Mouse (Mus musculus) kidney, postnatal 0 days (tissue): ENCODE measurements around the gene Gm44805. TPM values are rescaled to one million over a fixed set of nuclear protein-coding genes. Genes with fewer than 3 reads are reported as not detected.

Experiments used
- ATAC-seq: fragments of 200-750 bp; cut with Nextera tagmentation; replicated peaks from 2 replicates; pipeline ENCODE4 v1.8.0; 2017; ENCODE audit warnings: low read depth, moderate number of reproducible peaks, moderate TSS enrichment, moderate library complexity; ENCODE audit not compliant: low FRiP score
- DNase-seq: peaks from one replicate; pipeline ENCODE4 v3.0.0-alpha.2; 2016; ENCODE audit warnings: low spot score
- H3K27ac ChIP-seq: fragments of 300-500 bp; sonication (generic); 2 replicates; pipeline ENCODE4 v1.5.1; 2014; ENCODE audit warnings: mild to moderate bottlenecking
- H3K27me3 ChIP-seq: fragments of 300-500 bp; sonication (generic); 2 replicates; pipeline ENCODE4 v1.6.1; 2014; ENCODE audit warnings: low read length, mixed read lengths; ENCODE audit not compliant: insufficient read depth
- H3K36me3 ChIP-seq: fragments of 300-500 bp; sonication (generic); 2 replicates; pipeline ENCODE4 v1.6.1; 2014; ENCODE audit warnings: low read length, mixed read lengths; ENCODE audit not compliant: insufficient read depth
- H3K4me1 ChIP-seq: fragments of 300-500 bp; sonication (generic); replicated peaks from 2 replicates; pipeline ENCODE4 v1.6.1; 2014; ENCODE audit warnings: antibody characterized with exemption, low read length, mixed read lengths; ENCODE audit not compliant: insufficient read depth
- H3K4me2 ChIP-seq: fragments of 300-500 bp; sonication (generic); 2 replicates; pipeline ENCODE4 v1.6.1; 2014; ENCODE audit warnings: mild to moderate bottlenecking, low read length, moderate library complexity, mixed read lengths
- H3K4me3 ChIP-seq: fragments of 300-500 bp; sonication (generic); replicated peaks from 2 replicates; pipeline ENCODE4 v1.5.1; 2014; ENCODE audit warnings: low read depth, low read length
- H3K9ac ChIP-seq: fragments of 300-500 bp; sonication (generic); 2 replicates; pipeline ENCODE4 v1.6.1; 2014; ENCODE audit warnings: low read depth, low read length
- H3K9me3 ChIP-seq: fragments of 300-500 bp; sonication (generic); replicated peaks from 2 replicates; pipeline ENCODE4 v1.6.1; 2016; ENCODE audit warnings: low read length, inconsistent platforms, mixed read lengths
- CTCF ChIP-seq: IDR thresholded peaks from 2 replicates; pipeline ENCODE4 v1.5.1; 2016; ENCODE audit warnings: antibody characterized with exemption, low read depth, mild to moderate bottlenecking, moderate library complexity
- WGBS: fragments of 180-500 bp; shearing (Covaris S2); extraction: QIAGEN DNeasy Blood & Tissue Kit; methylation state at CpG from one replicate; pipeline ENCODE4 v1.1.7; 2014; 5-methylcytosine and 5-hydroxymethylcytosine counted together
- polyA plus RNA-seq: library from polyadenylated mRNA; unstranded; fragments of >200 nt; fragmentation: Nextera tagmentation; extraction: Ambion mirVana; gene quantifications from 2 replicates; pipeline ENCODE4 v1.2.1, GENCODE M21; 2015

Gene Gm44805
- polyA plus RNA-seq, 1 experiment from 2014 or later = 0.79 TPM

DNA sequence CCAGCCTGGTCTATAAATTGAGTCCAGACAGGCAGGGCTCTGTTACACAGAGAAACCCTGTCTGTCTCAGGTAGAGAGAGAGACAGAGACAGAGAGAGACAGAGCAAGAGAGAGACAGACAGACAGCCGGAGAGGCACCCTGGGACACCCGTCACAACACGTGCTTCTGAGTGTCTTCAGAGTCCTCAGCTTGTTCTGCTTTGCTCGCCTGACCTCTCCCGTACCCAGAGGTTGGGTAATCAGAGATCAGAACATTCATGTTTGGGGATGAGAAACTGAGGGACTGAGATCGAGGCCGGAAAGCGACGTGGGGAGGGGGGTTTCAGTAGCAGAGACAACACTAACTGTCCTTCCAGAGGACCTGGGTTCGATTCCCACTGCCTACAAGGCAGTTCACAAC, 5.4 kb downstream of the Gm44805 start:
- 76% methylated on average over 10 of the region's 10 CpGs for WGBS
- Histone ChIP-seq H3K4me2 (no peak overlapping the region), H3K4me1 (no peaks in the 10 kb centered on the region), H3K36me3 (no peaks in the 10 kb centered on the region), H3K27me3 (no peaks in the 10 kb centered on the region), H3K9me3 (no peaks in the 10 kb centered on the region), H3K9ac (no peak overlapping the region), H3K27ac (no peak overlapping the region), H3K4me3 (no peak overlapping the region)
- no peak for DNase-seq
- TF ChIP-seq CTCF = no peak
- no peak for ATAC-seq

DNA sequence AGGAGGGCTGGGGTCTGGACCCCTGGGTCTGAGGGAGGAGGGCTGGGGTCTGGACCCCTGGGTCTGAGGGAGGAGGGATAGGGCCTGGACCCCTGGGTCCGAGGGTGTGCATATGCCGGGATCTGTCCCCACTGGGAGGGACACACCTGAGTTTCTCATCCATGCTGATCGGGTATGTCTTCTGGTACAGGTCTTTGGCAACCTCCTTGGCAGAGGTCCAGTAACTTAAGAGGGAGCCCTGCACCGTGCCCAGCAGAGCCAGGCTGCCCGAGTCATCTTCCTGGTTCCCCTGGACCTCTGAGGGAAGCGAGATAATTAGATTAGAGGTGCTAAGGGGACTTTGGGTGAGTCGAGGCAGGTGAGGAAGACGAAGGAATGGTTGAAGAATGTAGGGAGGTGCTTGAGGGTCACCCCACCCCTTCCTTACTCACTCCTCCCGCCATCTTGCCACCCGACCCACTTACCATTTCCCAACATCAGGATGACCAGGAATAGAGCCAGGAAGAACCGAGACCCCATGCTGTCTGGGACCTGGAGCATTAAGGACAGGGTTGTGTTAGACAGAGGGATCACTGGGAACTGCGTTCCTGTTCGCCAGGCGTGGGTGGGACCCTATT, 8.0 kb downstream of the Gm44805 start:
- WGBS = 56% methylated on average over 14 of the region's 14 CpGs
- ATAC-seq = no peak
- no peaks in the 10 kb centered on the region for H3K9me3 ChIP-seq
- TF ChIP-seq CTCF = no peak
- no peak for DNase-seq
- no peak overlapping the region for H3K9ac ChIP-seq
- H3K4me3 ChIP-seq = no peak overlapping the region
- peaks cover 5% of the 10 kb centered on the region; the same call in 1 of the 2 replicates for H3K4me1 ChIP-seq
- H3K27ac ChIP-seq = no peak overlapping the region
- H3K36me3 ChIP-seq = no peaks in the 10 kb centered on the region
- no peak overlapping the region for H3K4me2 ChIP-seq
- H3K27me3 ChIP-seq = no peaks in the 10 kb centered on the region

DNA sequence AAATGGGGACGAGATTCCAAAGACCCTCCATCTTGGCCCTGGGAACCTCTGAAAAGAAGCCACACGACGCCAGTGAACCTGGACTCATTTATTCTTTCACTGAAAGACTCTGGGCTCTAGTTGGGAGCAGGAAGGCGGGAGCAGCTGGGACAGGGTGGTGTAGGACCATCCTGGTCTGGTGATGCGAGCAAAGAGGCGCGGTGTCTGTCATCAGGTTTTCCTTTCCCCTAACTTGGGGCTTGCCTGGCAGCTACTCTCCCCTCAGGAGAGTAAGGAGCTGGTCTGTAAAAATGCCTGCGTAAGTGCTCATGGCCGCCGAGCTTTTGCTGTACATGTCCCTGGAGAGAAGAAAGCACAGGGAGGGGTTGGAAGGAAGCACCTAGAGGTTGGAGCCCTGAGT, 9.7 kb downstream of the Gm44805 start:
- H3K27me3 ChIP-seq = no peaks in the 10 kb centered on the region
- WGBS = 65% methylated on average over 10 of the region's 10 CpGs
- H3K9ac ChIP-seq = no peak overlapping the region
- no peak overlapping the region for H3K4me3 ChIP-seq
- H3K27ac ChIP-seq = no peak overlapping the region
- no peak for ATAC-seq
- H3K4me2 ChIP-seq = no peak overlapping the region
- no peaks in the 10 kb centered on the region for H3K36me3 ChIP-seq
- DNase-seq = no peak
- no peaks in the 10 kb centered on the region for H3K9me3 ChIP-seq
- no peak for TF ChIP-seq CTCF
- peaks cover 5% of the 10 kb centered on the region; the same call in 1 of the 2 replicates for H3K4me1 ChIP-seq

DNA sequence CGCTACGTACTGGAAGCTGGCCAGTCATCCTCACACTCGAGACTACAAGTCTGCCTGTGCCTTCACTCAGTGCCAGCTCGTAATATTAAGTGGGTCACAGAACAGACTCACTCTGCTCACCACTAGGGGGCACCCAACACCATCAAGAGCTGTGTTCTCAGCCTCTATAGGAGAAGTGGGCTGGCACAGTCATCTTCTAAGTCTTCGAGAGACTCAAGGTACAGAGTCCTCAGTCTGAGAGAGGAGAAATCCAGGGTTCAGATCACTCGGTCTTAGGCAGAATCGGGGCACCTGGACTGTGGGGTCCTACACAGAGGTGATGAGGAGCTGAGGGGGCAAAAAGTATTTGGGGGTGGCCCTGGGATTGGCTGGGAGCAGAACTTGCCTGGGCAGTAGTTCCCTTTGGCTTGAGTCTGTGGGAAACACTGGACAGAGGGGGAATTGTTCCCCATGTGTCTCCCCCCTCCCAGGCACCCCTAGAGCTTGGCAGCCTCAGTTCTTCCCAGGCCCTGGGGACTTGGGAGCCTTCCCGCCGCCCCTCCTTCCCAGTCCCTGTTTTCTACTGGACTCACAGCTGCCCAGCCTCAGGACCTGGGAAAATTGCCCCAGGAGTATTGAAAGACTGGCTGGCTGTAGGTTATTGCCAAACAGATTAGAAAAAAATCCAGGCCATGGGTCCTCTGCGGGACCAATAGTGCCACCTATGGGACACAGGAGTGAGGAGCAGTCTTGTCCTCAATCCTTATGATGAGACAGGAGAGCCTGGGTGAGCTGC, 12.1 kb downstream of the Gm44805 start:
- peak; percentile 97 for TF ChIP-seq CTCF
- Histone ChIP-seq H3K4me2 (peak overlapping the region; percentile 42), H3K4me1 (peaks cover 6% of the 10 kb centered on the region; the same call in 1 of the 2 replicates), H3K36me3 (no peaks in the 10 kb centered on the region), H3K27ac (peak overlapping the region; percentile 70), H3K27me3 (no peaks in the 10 kb centered on the region), H3K9me3 (no peaks in the 10 kb centered on the region), H3K4me3 (no peak overlapping the region), H3K9ac (no peak overlapping the region)
- ATAC-seq (peak; percentile 77), DNase-seq (peak; percentile 96)
- WGBS = 6% methylated on average over 10 of the region's 10 CpGs

DNA sequence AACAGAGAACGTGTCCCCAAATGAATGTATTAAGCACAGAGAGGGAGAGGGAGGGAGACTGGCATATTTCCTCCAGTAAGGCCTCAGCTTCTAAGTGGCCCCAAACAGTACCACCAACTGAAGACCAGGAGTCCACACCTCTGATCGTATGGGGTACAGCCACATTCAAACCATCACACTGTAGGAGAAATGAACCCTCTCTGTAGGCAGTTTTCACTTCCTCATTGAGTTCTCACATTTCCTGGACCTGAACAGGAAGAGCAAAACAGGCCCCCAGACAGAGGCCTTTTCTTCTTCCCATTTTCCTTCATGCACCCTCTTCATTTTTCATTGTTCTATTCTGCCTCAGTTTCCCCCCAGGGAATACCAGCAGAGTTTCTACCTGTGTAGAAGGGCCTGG, 13.8 kb downstream of the Gm44805 start:
- H3K4me1 ChIP-seq = peaks cover 13% of the 10 kb centered on the region
- ATAC-seq (no peak), DNase-seq (no peak)
- no peak overlapping the region for H3K27ac ChIP-seq
- no peaks in the 10 kb centered on the region for H3K36me3 ChIP-seq
- WGBS = 65% methylated on average over 2 of the region's 2 CpGs
- H3K4me2 ChIP-seq = no peak overlapping the region
- no peak overlapping the region for H3K4me3 ChIP-seq
- H3K9ac ChIP-seq = no peak overlapping the region
- H3K27me3 ChIP-seq = no peaks in the 10 kb centered on the region
- no peaks in the 10 kb centered on the region for H3K9me3 ChIP-seq
- no peak for TF ChIP-seq CTCF

DNA sequence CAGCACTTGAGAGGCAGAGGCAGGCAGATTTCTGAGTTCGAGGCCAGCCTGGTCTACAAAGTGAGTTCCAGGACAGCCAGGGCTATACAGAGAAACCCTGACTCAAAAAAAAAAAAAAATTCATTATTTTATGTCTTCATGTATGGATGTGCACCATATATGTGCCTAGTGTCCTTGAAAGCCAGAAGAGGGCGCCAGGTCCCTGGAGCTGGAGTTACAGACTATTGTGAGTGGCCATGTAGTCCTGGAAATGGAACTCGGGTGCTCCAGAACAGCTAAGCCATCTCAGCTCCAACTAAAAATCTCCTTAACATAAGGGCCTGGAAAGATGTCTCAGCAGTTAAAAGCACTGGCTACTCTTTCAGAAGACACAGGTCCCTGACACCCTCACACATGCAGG, 14.5 kb downstream of the Gm44805 start:
- no peak for DNase-seq
- H3K27ac ChIP-seq = no peak overlapping the region
- H3K9me3 ChIP-seq = no peaks in the 10 kb centered on the region

More for the DNA sequence above, 14.5 kb downstream of the Gm44805 start:
- Histone ChIP-seq H3K9ac (no peak overlapping the region), H3K4me2 (no peak overlapping the region), H3K36me3 (peaks cover 3% of the 10 kb centered on the region; the same call in 1 of the 2 replicates), H3K27me3 (no peaks in the 10 kb centered on the region), H3K4me3 (no peak overlapping the region), H3K4me1 (peaks cover 13% of the 10 kb centered on the region)
- ATAC-seq = no peak
- TF ChIP-seq CTCF = peak; percentile 56
- WGBS = 68% methylated on average over 3 of the region's 3 CpGs
